Comparison of ENCODE assay signal across 40 mouse cellular contexts in genomic region chr16:64614648-64615047, GRCm38 (mm10). TPM values are rescaled to one million over a fixed set of nuclear protein-coding genes. Genes with fewer than 3 reads are reported as not detected.
"Had no signal": no experiment of that assay in that cellular context is flagged by ENCODE, and none has a peak within 500 bp of the region (broad histone marks: within the 10 kb centered on the region; RNA-seq: fewer than 3 reads in every experiment).

No protein-coding gene starts in this region.

- H3K27me3 ChIP-seq: limb, embryonic 12.5 days; limb, embryonic 13.5 days; limb, embryonic 15.5 days; liver, embryonic 12.5 days; liver, embryonic 13.5 days; liver, embryonic 15.5 days; lung, embryonic 15.5 days; megakaryocyte, embryonic 14.5 days; midbrain, embryonic 12.5 days; midbrain, embryonic 13.5 days; midbrain, embryonic 15.5 days; neural tube, embryonic 12.5 days; neural tube, embryonic 13.5 days had no signal

- H3K36me3 ChIP-seq: limb, embryonic 10.5 days; limb, embryonic 12.5 days; limb, embryonic 13.5 days; limb, embryonic 15.5 days; liver, embryonic 12.5 days; liver, embryonic 13.5 days; liver, embryonic 15.5 days; lung, embryonic 15.5 days; midbrain, embryonic 10.5 days; midbrain, embryonic 12.5 days; midbrain, embryonic 13.5 days; midbrain, embryonic 15.5 days; neural tube, embryonic 12.5 days; neural tube, embryonic 13.5 days had no signal

- H3K4me3 ChIP-seq: left cerebral cortex, adult 2 months; limb, embryonic 10.5 days; limb, embryonic 12.5 days; limb, embryonic 13.5 days; limb, embryonic 15.5 days; liver, embryonic 12.5 days; liver, embryonic 13.5 days; liver, embryonic 15.5 days; lung, embryonic 15.5 days; megakaryocyte, embryonic 14.5 days; midbrain, embryonic 10.5 days; midbrain, embryonic 12.5 days; midbrain, embryonic 13.5 days; midbrain, embryonic 15.5 days; myocyte; neural tube, embryonic 12.5 days; neural tube, embryonic 13.5 days had no signal

- H3K4me2 ChIP-seq: limb, embryonic 12.5 days; limb, embryonic 13.5 days; limb, embryonic 15.5 days; liver, embryonic 11.5 days; liver, embryonic 12.5 days; liver, embryonic 13.5 days; liver, embryonic 15.5 days; lung, embryonic 14.5 days; lung, embryonic 15.5 days; midbrain, embryonic 11.5 days; midbrain, embryonic 12.5 days; midbrain, embryonic 13.5 days; midbrain, embryonic 15.5 days; neural tube, embryonic 12.5 days; neural tube, embryonic 13.5 days had no signal

- H3K4me1 ChIP-seq: limb, embryonic 10.5 days; limb, embryonic 12.5 days; limb, embryonic 13.5 days; limb, embryonic 15.5 days; liver, embryonic 12.5 days; liver, embryonic 13.5 days; liver, embryonic 15.5 days; lung, embryonic 15.5 days; megakaryocyte, embryonic 14.5 days; midbrain, embryonic 10.5 days; midbrain, embryonic 12.5 days; midbrain, embryonic 13.5 days; midbrain, embryonic 15.5 days; neural tube, embryonic 12.5 days; neural tube, embryonic 13.5 days had no signal

- H3K9ac ChIP-seq: limb, embryonic 12.5 days; limb, embryonic 13.5 days; limb, embryonic 15.5 days; liver, embryonic 12.5 days; liver, embryonic 13.5 days; liver, embryonic 14.5 days; liver, embryonic 15.5 days; liver, postnatal 0 days; lung, embryonic 14.5 days; lung, embryonic 15.5 days; midbrain, embryonic 12.5 days; midbrain, embryonic 13.5 days; midbrain, embryonic 15.5 days; neural tube, embryonic 12.5 days; neural tube, embryonic 13.5 days had no signal

- ATAC-seq: liver, embryonic 12.5 days; liver, postnatal 0 days; lung, postnatal 0 days; midbrain, embryonic 13.5 days; midbrain, embryonic 15.5 days; midbrain, embryonic 16.5 days had no signal

- DNase-seq: left cerebral cortex, postnatal 4 days; liver; liver, embryonic 13.5 days; liver, postnatal 0 days; lung, adult 18-20 months; lung, adult 2 months; lung, embryonic 14.5 days; lung, postnatal 10 days; lung, postnatal 36 days; lung, postnatal 4 days; midbrain, embryonic 14.5 days had no signal

- H3K9me3 ChIP-seq: limb, embryonic 10.5 days; limb, embryonic 12.5 days; limb, embryonic 13.5 days; limb, embryonic 15.5 days; liver, embryonic 12.5 days; liver, embryonic 13.5 days; liver, embryonic 15.5 days; lung, embryonic 15.5 days; megakaryocyte, embryonic 14.5 days; midbrain, embryonic 10.5 days; midbrain, embryonic 12.5 days; midbrain, embryonic 13.5 days; midbrain, embryonic 15.5 days; neural tube, embryonic 12.5 days; neural tube, embryonic 13.5 days had no signal

- H3K27ac ChIP-seq: left cerebral cortex, adult 2 months; limb, embryonic 10.5 days; limb, embryonic 12.5 days; limb, embryonic 13.5 days; limb, embryonic 15.5 days; liver, embryonic 12.5 days; liver, embryonic 13.5 days; liver, embryonic 14.5 days; liver, embryonic 15.5 days; lung, embryonic 15.5 days; macrophage; midbrain, embryonic 10.5 days; midbrain, embryonic 12.5 days; midbrain, embryonic 13.5 days; midbrain, embryonic 15.5 days; neural tube, embryonic 12.5 days; neural tube, embryonic 13.5 days had no signal

RNA-seq across cellular contexts. Expression of gene Csnka2ip, which starts 12.4 kb away (rescaled TPM):
- total RNA-seq: liver, adult 2 months; megakaryocyte-erythroid progenitor cell, adult 5-6 weeks; monocyte, adult 5-6 weeks had no signal
- polyA plus RNA-seq: limb, embryonic 10.5 days; limb, embryonic 11.5 days; limb, embryonic 12.5 days; limb, embryonic 13.5 days; limb, embryonic 15.5 days; liver, adult 2 months; liver, embryonic 11.5 days; liver, embryonic 12.5 days; liver, embryonic 13.5 days; liver, embryonic 14.5 days; liver, embryonic 15.5 days; liver, embryonic 16.5 days; liver, postnatal 0 days; lung, adult 2 months; lung, embryonic 14.5 days; lung, embryonic 15.5 days; lung, embryonic 16.5 days; lung, postnatal 0 days; macrophage; midbrain, embryonic 11.5 days; midbrain, embryonic 12.5 days; midbrain, embryonic 13.5 days; midbrain, embryonic 14.5 days; midbrain, embryonic 15.5 days; midbrain, embryonic 16.5 days; myocyte; neural tube, embryonic 11.5 days; neural tube, embryonic 12.5 days; neural tube, embryonic 13.5 days had no signal
